Mouse (Mus musculus) midbrain, embryonic 10.5 days (tissue): Measurements from ENCODE around the gene Olfr543. TPM values are rescaled to one million over a fixed set of nuclear protein-coding genes. Genes with fewer than 3 reads are reported as not detected.
"Not testable (repeated sequence)": the region's sequence is repeated elsewhere in the genome, so short reads cannot be mapped to it uniquely, and the experiment has no call there.

ENCODE experiments used
- DNase-seq: peaks from one replicate; pipeline ENCODE4 v3.0.0-alpha.2; 2017; ENCODE audit warnings: low spot score
- H3K27ac ChIP-seq: fragments of 300-500 bp; sonication (generic); replicated peaks from 2 replicates; pipeline ENCODE4 v1.5.1; 2016; ENCODE audit warnings: mild to moderate bottlenecking
- H3K27me3 ChIP-seq: fragments of 300-500 bp; sonication (generic); 2 replicates; pipeline ENCODE4 v1.6.1; 2016; ENCODE audit warnings: low read depth, mild to moderate bottlenecking; ENCODE audit not compliant: poor library complexity, severe bottlenecking
- H3K36me3 ChIP-seq: fragments of 300-500 bp; sonication (generic); 2 replicates; pipeline ENCODE4 v1.6.1; 2016; ENCODE audit warnings: mild to moderate bottlenecking, moderate library complexity
- H3K4me1 ChIP-seq: fragments of 300-500 bp; sonication (generic); 2 replicates; pipeline ENCODE4 v1.6.1; 2016
- H3K4me3 ChIP-seq: fragments of 300-500 bp; sonication (generic); 2 replicates; pipeline ENCODE4 v1.5.1; 2016; ENCODE audit warnings: mild to moderate bottlenecking, moderate library complexity
- H3K9me3 ChIP-seq: fragments of 300-500 bp; sonication (generic); replicated peaks from 2 replicates; pipeline ENCODE4 v1.6.1; 2016; ENCODE audit warnings: mild to moderate bottlenecking
- WGBS: fragments of 180-500 bp; shearing (Covaris S2); methylation state at CpG from one replicate; pipeline ENCODE4 v1.1.7; 2016; 5-methylcytosine and 5-hydroxymethylcytosine counted together
- polyA plus RNA-seq: library from polyadenylated mRNA; unstranded; fragments of >200 nt; fragmentation: Nextera tagmentation; extraction: Ambion mirVana; gene quantifications from 2 replicates; pipeline ENCODE4 v1.2.1, GENCODE M21; 2016

The Olfr543 gene
- polyA plus RNA-seq, 1 experiment from 2014 or later = 0.35 TPM

GRCm38 (mm10) chr7:102494416-102494815 lies 12.9 kb upstream of the Olfr543 start:
- WGBS = 47% methylated on average over 7 of the region's 7 CpGs
- not testable (repeated sequence) for H3K27me3 ChIP-seq, DNase-seq, H3K9me3 ChIP-seq, H3K36me3 ChIP-seq, H3K4me3 ChIP-seq, H3K4me1 ChIP-seq, H3K27ac ChIP-seq

GRCm38 (mm10) chr7:102488161-102488560 lies 6.7 kb upstream of the Olfr543 start, which contains the start of gene Olfr544:
Gene Olfr544, minus strand, starts transcription at chr7:102488313.
- Histone ChIP-seq H3K9me3 (no peaks in the 10 kb centered on the region), H3K27ac (no peak within 1 kb of the TSS), H3K4me1 (no peaks in the 10 kb centered on the region), H3K36me3 (no peaks in the 10 kb centered on the region), H3K4me3 (no peak within 1 kb of the TSS), H3K27me3 (no peaks in the 10 kb centered on the region)
- WGBS = 65% methylated on average over 1 of the region's 1 CpGs
- no peak for DNase-seq

GRCm38 (mm10) chr7:102486105-102486504 lies 4.6 kb upstream of the Olfr543 start:
- H3K4me3 ChIP-seq = no peak overlapping the region
- no peaks in the 10 kb centered on the region for H3K4me1 ChIP-seq
- no peak overlapping the region for H3K27ac ChIP-seq
- no peaks in the 10 kb centered on the region for H3K36me3 ChIP-seq
- 76% methylated on average over 1 of the region's 1 CpGs for WGBS
- no peaks in the 10 kb centered on the region for H3K9me3 ChIP-seq
- DNase-seq = no peak
- no peaks in the 10 kb centered on the region for H3K27me3 ChIP-seq

- H3K9me3 ChIP-seq, H3K4me3 ChIP-seq, H3K36me3 ChIP-seq, H3K4me1 ChIP-seq, H3K27me3 ChIP-seq, H3K27ac ChIP-seq, DNase-seq: not testable (repeated sequence)
- WGBS = 71% methylated on average over 8 of the region's 8 CpGs
Measured at GRCm38 (mm10) chr7:102484766-102485165, 3.3 kb upstream of the Olfr543 start.

GRCm38 (mm10) chr7:102483665-102484064 lies 2.2 kb upstream of the Olfr543 start:
- WGBS = 88% methylated on average over 2 of the region's 2 CpGs
- Histone ChIP-seq H3K36me3 (no peaks in the 10 kb centered on the region), H3K9me3 (no peaks in the 10 kb centered on the region)

GRCm38 (mm10) chr7:102480821-102481220 lies 658 bp downstream of the Olfr543 start:
- Histone ChIP-seq H3K27ac (no peak overlapping the region), H3K9me3 (no peaks in the 10 kb centered on the region)
- WGBS = 91% methylated on average over 4 of the region's 4 CpGs

More at GRCm38 (mm10) chr7:102483665-102484064, 2.2 kb upstream of the Olfr543 start:
- Histone ChIP-seq H3K27me3 (no peaks in the 10 kb centered on the region), H3K4me3 (no peak overlapping the region), H3K27ac (no peak overlapping the region), H3K4me1 (no peaks in the 10 kb centered on the region)
- DNase-seq = no peak

GRCm38 (mm10) chr7:102479368-102480078 lies 2.0 kb downstream of the Olfr543 start:
- no peak overlapping the region for H3K4me3 ChIP-seq
- peaks cover 8% of the 10 kb centered on the region; the same call in 1 of the 2 replicates for H3K36me3 ChIP-seq
- no peaks in the 10 kb centered on the region for H3K27me3 ChIP-seq
- no peak overlapping the region for H3K27ac ChIP-seq
- H3K9me3 ChIP-seq = no peaks in the 10 kb centered on the region
- H3K4me1 ChIP-seq = no peaks in the 10 kb centered on the region
- no peak for DNase-seq
- WGBS = 88% methylated on average over 5 of the region's 5 CpGs

More at GRCm38 (mm10) chr7:102480821-102481220, 658 bp downstream of the Olfr543 start:
- no peak for DNase-seq
- Histone ChIP-seq H3K27me3 (no peaks in the 10 kb centered on the region), H3K36me3 (peaks cover 8% of the 10 kb centered on the region; the same call in 1 of the 2 replicates), H3K4me1 (no peaks in the 10 kb centered on the region), H3K4me3 (no peak overlapping the region)

- Histone ChIP-seq H3K27ac (no peak overlapping the region), H3K36me3 (peaks cover 8% of the 10 kb centered on the region; the same call in 1 of the 2 replicates), H3K9me3 (no peaks in the 10 kb centered on the region), H3K4me1 (no peaks in the 10 kb centered on the region), H3K4me3 (no peak overlapping the region), H3K27me3 (no peaks in the 10 kb centered on the region)
- whole genome bisulfite sequencing = 91% methylated on average over 3 of the region's 3 CpGs
- DNase-seq = no peak
Measured at GRCm38 (mm10) chr7:102478926-102479325, 2.6 kb downstream of the Olfr543 start.

GRCm38 (mm10) chr7:102478425-102478824 lies 3.1 kb downstream of the Olfr543 start:
- no peak overlapping the region for H3K4me3 ChIP-seq
- peaks cover 8% of the 10 kb centered on the region; the same call in 1 of the 2 replicates for H3K36me3 ChIP-seq
- DNase-seq = no peak
- H3K9me3 ChIP-seq = no peaks in the 10 kb centered on the region
- 90% methylated on average over 4 of the region's 4 CpGs for WGBS
- no peaks in the 10 kb centered on the region for H3K27me3 ChIP-seq
- H3K4me1 ChIP-seq = no peaks in the 10 kb centered on the region
- H3K27ac ChIP-seq = no peak overlapping the region

GRCm38 (mm10) chr7:102477377-102477776 lies 4.1 kb downstream of the Olfr543 start:
- 79% methylated on average over 11 of the region's 11 CpGs for WGBS
- H3K4me3 ChIP-seq = no peak overlapping the region
- DNase-seq = no peak
- peaks cover 8% of the 10 kb centered on the region; the same call in 1 of the 2 replicates for H3K36me3 ChIP-seq
- no peaks in the 10 kb centered on the region for H3K4me1 ChIP-seq
- no peaks in the 10 kb centered on the region for H3K27me3 ChIP-seq
- no peak overlapping the region for H3K27ac ChIP-seq
- H3K9me3 ChIP-seq = no peaks in the 10 kb centered on the region

GRCm38 (mm10) chr7:102476601-102477000 lies 4.9 kb downstream of the Olfr543 start:
- Histone ChIP-seq H3K9me3 (no peaks in the 10 kb centered on the region), H3K27me3 (no peaks in the 10 kb centered on the region), H3K27ac (no peak overlapping the region), H3K4me3 (no peak overlapping the region), H3K4me1 (no peaks in the 10 kb centered on the region), H3K36me3 (peaks cover 8% of the 10 kb centered on the region; the same call in 1 of the 2 replicates)
- 96% methylated on average over 5 of the region's 5 CpGs for WGBS
- no peak for DNase-seq

GRCm38 (mm10) chr7:102472675-102473074 lies 8.8 kb downstream of the Olfr543 start:
- no peak overlapping the region for H3K4me3 ChIP-seq
- H3K27ac ChIP-seq = no peak overlapping the region
- no peak for DNase-seq
- no peaks in the 10 kb centered on the region for H3K27me3 ChIP-seq
- H3K4me1 ChIP-seq = no peaks in the 10 kb centered on the region
- H3K36me3 ChIP-seq = peaks cover 45% of the 10 kb centered on the region
- 75% methylated on average over 5 of the region's 5 CpGs for WGBS
- no peaks in the 10 kb centered on the region for H3K9me3 ChIP-seq

GRCm38 (mm10) chr7:102467566-102467965 lies 13.9 kb downstream of the Olfr543 start:
- peaks cover 87% of the 10 kb centered on the region for H3K36me3 ChIP-seq
- no peaks in the 10 kb centered on the region for H3K27me3 ChIP-seq
- H3K9me3 ChIP-seq = no peaks in the 10 kb centered on the region
- no peak overlapping the region for H3K27ac ChIP-seq
- 90% methylated on average over 8 of the region's 8 CpGs for WGBS
- no peak overlapping the region for H3K4me3 ChIP-seq
- H3K4me1 ChIP-seq = no peaks in the 10 kb centered on the region
- DNase-seq = no peak
